Mouse (Mus musculus): ENCODE measurements around the gene Gigyf1. TPM values are rescaled to one million over a fixed set of nuclear protein-coding genes. Genes with fewer than 3 reads are reported as not detected.
A peak's percentile ranks its signal among the peaks of the same experiment; 100 is the strongest.

Gigyf1 gene
- polyA plus RNA-seq, 1 experiment = not detected

GRCm38 (mm10) chr5:137491559-137491958, 26.8 kb upstream of the Gigyf1 start:
- no peak overlapping the region for H3K4me3 ChIP-seq (ENCODE audit: insufficient read depth, low read depth, low read length)
- TF ChIP-seq CTCF (IDR thresholded peaks at IDR 0.05; ENCODE audit: insufficient read depth, low read depth, low read length) (no peak), POLR2A (IDR thresholded peaks at IDR 0.05; ENCODE audit: insufficient read depth, low read depth, low read length) (no peak)
- 46% methylated on average over 4 of the region's 4 CpGs for WGBS
- no peak overlapping the region for H3K27ac ChIP-seq (ENCODE audit: insufficient read depth, low read depth, low read length)
- peaks cover 9% of the 10 kb centered on the region for H3K4me1 ChIP-seq (ENCODE audit: control insufficient read depth, insufficient read depth, low read length)

- peaks cover 9% of the 10 kb centered on the region for H3K4me1 ChIP-seq (ENCODE audit: control insufficient read depth, insufficient read depth, low read length)
- 63% methylated on average over 13 of the region's 13 CpGs for WGBS
- no peak overlapping the region for H3K4me3 ChIP-seq (ENCODE audit: insufficient read depth, low read depth, low read length)
- no peak overlapping the region for H3K27ac ChIP-seq (ENCODE audit: insufficient read depth, low read depth, low read length)
- TF ChIP-seq CTCF (IDR thresholded peaks at IDR 0.05; ENCODE audit: insufficient read depth, low read depth, low read length) (no peak), POLR2A (IDR thresholded peaks at IDR 0.05; ENCODE audit: insufficient read depth, low read depth, low read length) (no peak)
Measured at GRCm38 (mm10) chr5:137493831-137494230, 24.5 kb upstream of the Gigyf1 start.

- peaks cover 5% of the 10 kb centered on the region; the same call in 1 of the 2 replicates for H3K4me1 ChIP-seq (ENCODE audit: control insufficient read depth, insufficient read depth, low read length)
- no peak for TF ChIP-seq POLR2A (IDR thresholded peaks at IDR 0.05; ENCODE audit: insufficient read depth, low read depth, low read length)
- no peak for TF ChIP-seq CTCF (IDR thresholded peaks at IDR 0.05; ENCODE audit: insufficient read depth, low read depth, low read length)
- 92% methylated on average over 7 of the region's 7 CpGs for WGBS
- H3K27ac ChIP-seq (ENCODE audit: insufficient read depth, low read depth, low read length) = no peak overlapping the region
- H3K4me3 ChIP-seq (ENCODE audit: insufficient read depth, low read depth, low read length) = no peak overlapping the region
Measured at GRCm38 (mm10) chr5:137500186-137500585, 18.2 kb upstream of the Gigyf1 start.

GRCm38 (mm10) chr5:137501709-137502666, 16.4 kb upstream of the Gigyf1 start, which contains the start of gene Pop7:
TSS of gene Pop7 (minus strand) at chr5:137502518.
- peak within 1 kb of the TSS; percentile 99 for H3K27ac ChIP-seq (ENCODE audit: insufficient read depth, low read depth, low read length)
- H3K4me3 ChIP-seq (ENCODE audit: insufficient read depth, low read depth, low read length) = peak within 1 kb of the TSS; percentile 98
- under 1% methylated on average over 64 of the region's 64 CpGs for WGBS
- TF ChIP-seq CTCF (IDR thresholded peaks at IDR 0.05; ENCODE audit: insufficient read depth, low read depth, low read length) (peak; percentile 75), POLR2A (IDR thresholded peaks at IDR 0.05; ENCODE audit: insufficient read depth, low read depth, low read length) (peak; percentile 67; the same call in 1 of the 2 replicates)
- peaks cover 5% of the 10 kb centered on the region; the same call in 1 of the 2 replicates for H3K4me1 ChIP-seq (ENCODE audit: control insufficient read depth, insufficient read depth, low read length)

GRCm38 (mm10) chr5:137502667-137503110, 15.7 kb upstream of the Gigyf1 start:
- Histone ChIP-seq H3K4me1 (ENCODE audit: control insufficient read depth, insufficient read depth, low read length) (peaks cover 5% of the 10 kb centered on the region; the same call in 1 of the 2 replicates), H3K27ac (ENCODE audit: insufficient read depth, low read depth, low read length) (no peak overlapping the region), H3K4me3 (ENCODE audit: insufficient read depth, low read depth, low read length) (peak overlapping the region; percentile 98)
- TF ChIP-seq CTCF (IDR thresholded peaks at IDR 0.05; ENCODE audit: insufficient read depth, low read depth, low read length) (peak; percentile 98), POLR2A (IDR thresholded peaks at IDR 0.05; ENCODE audit: insufficient read depth, low read depth, low read length) (no peak)
- WGBS = under 1% methylated on average over 29 of the region's 30 CpGs

GRCm38 (mm10) chr5:137504041-137504440, 14.3 kb upstream of the Gigyf1 start:
- WGBS = 77% methylated on average over 6 of the region's 6 CpGs
- Histone ChIP-seq H3K4me3 (ENCODE audit: insufficient read depth, low read depth, low read length) (no peak overlapping the region), H3K4me1 (ENCODE audit: control insufficient read depth, insufficient read depth, low read length) (peaks cover 5% of the 10 kb centered on the region; the same call in 1 of the 2 replicates), H3K27ac (ENCODE audit: insufficient read depth, low read depth, low read length) (no peak overlapping the region)
- TF ChIP-seq CTCF (IDR thresholded peaks at IDR 0.05; ENCODE audit: insufficient read depth, low read depth, low read length) (no peak), POLR2A (IDR thresholded peaks at IDR 0.05; ENCODE audit: insufficient read depth, low read depth, low read length) (no peak)

GRCm38 (mm10) chr5:137510014-137510501, 8.3 kb upstream of the Gigyf1 start:
- peak overlapping the region; percentile 75 for H3K4me3 ChIP-seq (ENCODE audit: insufficient read depth, low read depth, low read length)
- WGBS = 1% methylated on average over 51 of the region's 52 CpGs
- TF ChIP-seq CTCF (IDR thresholded peaks at IDR 0.05; ENCODE audit: insufficient read depth, low read depth, low read length) = no peak
- no peak for TF ChIP-seq POLR2A (IDR thresholded peaks at IDR 0.05; ENCODE audit: insufficient read depth, low read depth, low read length)
- no peak overlapping the region for H3K27ac ChIP-seq (ENCODE audit: insufficient read depth, low read depth, low read length)
- H3K4me1 ChIP-seq (ENCODE audit: control insufficient read depth, insufficient read depth, low read length) = peaks cover 30% of the 10 kb centered on the region

- no peak for TF ChIP-seq CTCF (IDR thresholded peaks at IDR 0.05; ENCODE audit: insufficient read depth, low read depth, low read length)
- TF ChIP-seq POLR2A (IDR thresholded peaks at IDR 0.05; ENCODE audit: insufficient read depth, low read depth, low read length) = no peak
- under 1% methylated on average over 66 of the region's 83 CpGs for WGBS
- Histone ChIP-seq H3K27ac (ENCODE audit: insufficient read depth, low read depth, low read length) (no peak overlapping the region), H3K4me1 (ENCODE audit: control insufficient read depth, insufficient read depth, low read length) (peaks cover 30% of the 10 kb centered on the region), H3K4me3 (ENCODE audit: insufficient read depth, low read depth, low read length) (peak overlapping the region; percentile 75)
Measured at GRCm38 (mm10) chr5:137510573-137511390, 7.6 kb upstream of the Gigyf1 start.
